Mouse (Mus musculus): ENCODE data around the gene Hsd17b14. TPM values are rescaled to one million over a fixed set of nuclear protein-coding genes. Genes with fewer than 3 reads are reported as not detected.
"Not testable (repeated sequence)": the region's sequence is repeated elsewhere in the genome, so short reads cannot be mapped to it uniquely, and the experiment has no call there.

The Hsd17b14 gene
- polyA plus RNA-seq, 1 experiment from 2014 or later = 1.4 TPM

GRCm38 (mm10) chr7:45515436-45515835 is 39.3 kb upstream of the Hsd17b14 start:
- H3K9ac ChIP-seq (replicated peaks; ENCODE audit: low read depth) = no peak overlapping the region
- H3K4me2 ChIP-seq (replicated peaks; ENCODE audit: low read depth, low read length) = peak overlapping the region; percentile 14; the same call in 1 of the 2 replicates
- H3K27me3 ChIP-seq (replicated peaks; ENCODE audit: insufficient read depth, low read length) = no peaks in the 10 kb centered on the region
- no peak overlapping the region for H3K27ac ChIP-seq (ENCODE audit: low read length)
- WGBS = 39% methylated on average over 16 of the region's 16 CpGs
- H3K4me3 ChIP-seq (ENCODE audit: low read depth, low read length) = no peak overlapping the region
- no peaks in the 10 kb centered on the region for H3K4me1 ChIP-seq (ENCODE audit: insufficient read depth, low read depth, low read length)
- DNase-seq (ENCODE audit: low spot score) (peak; percentile 81), ATAC-seq (peak; percentile 32)
- no peaks in the 10 kb centered on the region for H3K36me3 ChIP-seq (ENCODE audit: insufficient read depth, low read length)
- no peaks in the 10 kb centered on the region for H3K9me3 ChIP-seq (ENCODE audit: low read length)
- TF ChIP-seq EP300 (IDR thresholded peaks at IDR 0.05) (no peak), CTCF (IDR thresholded peaks at IDR 0.05) (no peak)

GRCm38 (mm10) chr7:45516846-45517245 is 37.8 kb upstream of the Hsd17b14 start:
- H3K4me1 ChIP-seq (ENCODE audit: insufficient read depth, low read depth, low read length); H3K27me3 ChIP-seq (replicated peaks; ENCODE audit: insufficient read depth, low read length); H3K9me3 ChIP-seq (ENCODE audit: low read length); H3K9ac ChIP-seq (replicated peaks; ENCODE audit: low read depth); H3K4me2 ChIP-seq (replicated peaks; ENCODE audit: low read depth, low read length); H3K36me3 ChIP-seq (ENCODE audit: insufficient read depth, low read length); ATAC-seq; H3K4me3 ChIP-seq (ENCODE audit: low read depth, low read length); DNase-seq (ENCODE audit: low spot score); H3K27ac ChIP-seq (ENCODE audit: low read length): not testable (repeated sequence)
- peak; percentile 44 for TF ChIP-seq CTCF (IDR thresholded peaks at IDR 0.05)
- WGBS = 60% methylated on average over 5 of the region's 5 CpGs

- 88% methylated on average over 16 of the region's 16 CpGs for WGBS
- H3K4me3 ChIP-seq (ENCODE audit: low read depth, low read length) = no peak overlapping the region
Observed at GRCm38 (mm10) chr7:45518618-45519017, 36.1 kb upstream of the Hsd17b14 start.

GRCm38 (mm10) chr7:45519345-45520120 is 35.2 kb upstream of the Hsd17b14 start:
- no peaks in the 10 kb centered on the region for H3K27me3 ChIP-seq (replicated peaks; ENCODE audit: insufficient read depth, low read length)
- H3K4me2 ChIP-seq (replicated peaks; ENCODE audit: low read depth, low read length) = no peak overlapping the region
- no peaks in the 10 kb centered on the region for H3K9me3 ChIP-seq (ENCODE audit: low read length)
- H3K27ac ChIP-seq (ENCODE audit: low read length) = no peak overlapping the region
- WGBS = 78% methylated on average over 8 of the region's 8 CpGs
- DNase-seq (ENCODE audit: low spot score) (no peak), ATAC-seq (no peak)
- H3K9ac ChIP-seq (replicated peaks; ENCODE audit: low read depth) = no peak overlapping the region
- peaks cover 7% of the 10 kb centered on the region for H3K4me1 ChIP-seq (ENCODE audit: insufficient read depth, low read depth, low read length)
- H3K36me3 ChIP-seq (ENCODE audit: insufficient read depth, low read length) = peaks cover 5% of the 10 kb centered on the region; the same call in 1 of the 2 replicates
- H3K4me3 ChIP-seq (ENCODE audit: low read depth, low read length) = no peak overlapping the region
- TF ChIP-seq CTCF (IDR thresholded peaks at IDR 0.05) (no peak), EP300 (IDR thresholded peaks at IDR 0.05) (no peak)

More at GRCm38 (mm10) chr7:45518618-45519017, 36.1 kb upstream of the Hsd17b14 start:
- Histone ChIP-seq H3K4me1 (ENCODE audit: insufficient read depth, low read depth, low read length) (peaks cover 5% of the 10 kb centered on the region; the same call in 1 of the 2 replicates), H3K27ac (ENCODE audit: low read length) (no peak overlapping the region), H3K9me3 (ENCODE audit: low read length) (no peaks in the 10 kb centered on the region), H3K4me2 (replicated peaks; ENCODE audit: low read depth, low read length) (no peak overlapping the region), H3K27me3 (replicated peaks; ENCODE audit: insufficient read depth, low read length) (no peaks in the 10 kb centered on the region), H3K9ac (replicated peaks; ENCODE audit: low read depth) (no peak overlapping the region), H3K36me3 (ENCODE audit: insufficient read depth, low read length) (peaks cover 5% of the 10 kb centered on the region; the same call in 1 of the 2 replicates)
- DNase-seq (ENCODE audit: low spot score) (no peak), ATAC-seq (no peak)
- TF ChIP-seq EP300 (IDR thresholded peaks at IDR 0.05) (no peak), CTCF (IDR thresholded peaks at IDR 0.05) (no peak)

GRCm38 (mm10) chr7:45520605-45521004 is 34.1 kb upstream of the Hsd17b14 start:
- Histone ChIP-seq H3K9me3 (ENCODE audit: low read length) (no peaks in the 10 kb centered on the region), H3K27me3 (replicated peaks; ENCODE audit: insufficient read depth, low read length) (no peaks in the 10 kb centered on the region), H3K36me3 (ENCODE audit: insufficient read depth, low read length) (peaks cover 5% of the 10 kb centered on the region; the same call in 1 of the 2 replicates), H3K4me1 (ENCODE audit: insufficient read depth, low read depth, low read length) (peaks cover 9% of the 10 kb centered on the region), H3K27ac (ENCODE audit: low read length) (no peak overlapping the region), H3K4me3 (ENCODE audit: low read depth, low read length) (no peak overlapping the region), H3K9ac (replicated peaks; ENCODE audit: low read depth) (no peak overlapping the region), H3K4me2 (replicated peaks; ENCODE audit: low read depth, low read length) (no peak overlapping the region)
- DNase-seq (ENCODE audit: low spot score) (no peak), ATAC-seq (no peak)
- WGBS = 90% methylated on average over 7 of the region's 7 CpGs
- TF ChIP-seq CTCF (IDR thresholded peaks at IDR 0.05) = no peak
- TF ChIP-seq EP300 (IDR thresholded peaks at IDR 0.05) = no peak

GRCm38 (mm10) chr7:45521728-45522184 is 32.9 kb upstream of the Hsd17b14 start:
- TF ChIP-seq CTCF (IDR thresholded peaks at IDR 0.05) (peak; percentile 49), EP300 (IDR thresholded peaks at IDR 0.05) (no peak)
- H3K4me1 ChIP-seq (ENCODE audit: insufficient read depth, low read depth, low read length) = peaks cover 9% of the 10 kb centered on the region
- no peaks in the 10 kb centered on the region for H3K27me3 ChIP-seq (replicated peaks; ENCODE audit: insufficient read depth, low read length)
- DNase-seq (ENCODE audit: low spot score) = peak; percentile 93
- peak; percentile 52 for ATAC-seq
- WGBS = under 1% methylated on average over 28 of the region's 28 CpGs
- no peaks in the 10 kb centered on the region for H3K9me3 ChIP-seq (ENCODE audit: low read length)
- peak overlapping the region; percentile 49 for H3K4me3 ChIP-seq (ENCODE audit: low read depth, low read length)
- peak overlapping the region; percentile 55 for H3K4me2 ChIP-seq (replicated peaks; ENCODE audit: low read depth, low read length)
- H3K27ac ChIP-seq (ENCODE audit: low read length) = peak overlapping the region; percentile 79
- H3K9ac ChIP-seq (replicated peaks; ENCODE audit: low read depth) = 0 out of 2 replicates have a peak overlapping the region, but pooled peaks have one; percentile 41
- peaks cover 5% of the 10 kb centered on the region; the same call in 1 of the 2 replicates for H3K36me3 ChIP-seq (ENCODE audit: insufficient read depth, low read length)
